Mouse (Mus musculus) mature B cell (primary cell): ENCODE data around the gene Vcpkmt.
"Not testable (repeated sequence)": the region's sequence is repeated elsewhere in the genome, so short reads cannot be mapped to it uniquely, and the experiment has no call there.

ENCODE experiments used
- in situ Hi-C: fragments of 300-500 bp; cut with MboI; formaldehyde crosslinking; loops from 2 replicates; pipeline ENCODE4 v1.14.3; 2019

Gene Vcpkmt

DNA sequence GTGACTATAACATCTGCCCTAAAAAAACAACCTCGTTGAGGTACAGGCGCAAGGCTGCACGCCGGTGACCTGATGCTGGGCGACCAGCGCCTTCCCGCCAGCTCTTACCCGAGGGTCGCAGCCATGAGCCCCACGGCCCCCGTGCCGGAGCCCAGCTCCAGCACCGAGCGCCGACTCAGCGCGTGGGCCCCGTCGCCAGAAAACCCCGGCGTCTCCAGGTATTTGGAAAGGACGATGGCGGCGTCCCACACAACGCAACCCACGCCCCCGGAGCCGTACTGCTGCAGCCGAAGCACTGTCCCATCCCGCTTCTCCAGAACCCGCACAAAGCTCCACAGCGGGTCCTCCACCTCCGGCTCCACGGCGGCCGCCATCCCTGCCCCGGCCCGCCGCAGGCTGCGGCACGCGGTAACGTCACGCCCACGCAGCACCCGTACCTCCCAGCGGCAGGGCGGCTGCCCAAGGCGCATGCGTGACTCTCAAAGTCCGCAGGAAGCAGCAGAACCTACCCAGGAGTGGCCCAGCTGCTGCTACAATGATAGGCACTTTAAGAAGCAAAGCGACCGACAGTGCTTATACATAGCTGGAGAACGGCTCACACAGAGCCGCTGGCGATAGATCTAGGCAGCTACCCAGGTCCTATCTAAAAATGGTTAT, at the start of gene Vcpkmt:
Gene Vcpkmt (minus strand): TSS at position 416 of the 657 bp plus-strand sequence.
- in situ Hi-C loops = no loop called here

DNA sequence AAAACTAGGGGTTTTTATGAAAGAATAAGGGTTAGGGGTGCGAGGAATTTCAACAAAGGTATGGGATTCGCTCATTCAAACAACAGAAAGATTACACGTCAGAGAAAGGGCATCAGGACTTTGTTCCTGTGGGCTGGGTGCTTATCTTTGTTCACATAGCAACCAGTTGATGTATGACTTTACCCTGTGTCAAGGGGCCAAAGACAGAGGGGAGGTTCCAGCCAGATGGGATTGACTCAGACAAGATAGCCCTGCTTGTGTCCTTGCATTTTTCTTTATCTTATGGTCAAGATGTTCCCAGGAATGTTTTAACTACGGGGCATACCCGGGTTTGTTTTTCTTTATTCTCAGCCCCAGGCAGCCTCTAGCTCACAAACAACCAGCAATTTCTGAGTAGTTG, 35.8 kb upstream of the Vcpkmt start:
- in situ Hi-C loops = not testable (repeated sequence)

DNA sequence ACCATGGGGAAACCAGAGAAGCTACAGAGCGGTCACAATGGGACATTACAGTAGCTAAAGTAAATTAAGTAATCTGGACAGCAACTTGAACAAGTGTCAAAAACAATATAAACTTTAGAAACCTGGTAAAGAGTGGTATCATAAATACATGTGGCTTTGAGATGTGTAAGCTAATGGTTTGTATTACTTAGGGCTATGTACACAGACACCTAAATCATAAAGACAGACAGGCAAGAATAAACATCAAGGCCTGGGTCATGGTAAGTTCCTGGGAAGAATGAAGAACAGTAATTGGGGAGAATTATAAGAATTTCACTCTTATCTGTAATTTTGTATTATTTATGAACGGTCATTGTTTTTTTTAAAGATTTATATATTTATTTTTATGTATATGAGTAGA, 21.5 kb upstream of the Vcpkmt start:
- in situ Hi-C loops = no loop called here

DNA sequence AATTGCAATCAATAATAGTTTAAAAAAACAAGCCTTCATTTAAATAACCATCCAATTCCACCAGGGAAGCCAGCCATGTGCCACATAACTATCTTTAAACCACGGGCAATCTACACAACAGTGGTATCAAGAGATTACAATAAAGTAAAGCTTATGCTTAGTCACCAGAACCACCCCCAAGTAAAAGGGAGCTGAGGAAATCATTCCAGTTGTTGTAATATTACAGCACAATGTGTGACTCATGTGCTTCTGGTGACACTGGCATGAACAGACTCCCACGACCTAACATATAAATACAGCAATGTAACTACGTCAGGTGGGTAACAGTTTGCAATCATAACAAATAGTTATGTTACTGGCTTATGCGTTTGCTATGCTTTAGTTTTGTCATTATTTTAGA, 14.6 kb upstream of the Vcpkmt start:
- in situ Hi-C loops = no loop called here

DNA sequence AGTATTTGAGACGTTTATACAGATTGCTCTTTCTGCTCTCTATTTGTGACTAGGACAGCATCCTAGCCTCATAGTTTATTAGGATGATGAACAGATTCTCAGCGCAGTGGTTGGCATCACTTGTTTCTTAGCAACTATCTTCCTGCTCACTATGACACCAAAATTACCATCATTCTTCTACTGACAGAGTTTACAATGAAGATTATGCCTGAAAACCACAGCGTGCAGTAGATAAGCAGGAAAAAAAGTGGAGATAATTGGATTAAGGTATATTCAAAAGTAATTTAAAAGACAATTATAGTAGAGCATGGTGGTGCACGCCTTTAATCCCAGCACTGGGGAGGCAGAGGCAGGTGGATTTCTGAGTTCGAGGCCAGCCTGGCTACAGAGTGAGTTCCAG, 10.3 kb upstream of the Vcpkmt start:
- in situ Hi-C loops = no loop called here

DNA sequence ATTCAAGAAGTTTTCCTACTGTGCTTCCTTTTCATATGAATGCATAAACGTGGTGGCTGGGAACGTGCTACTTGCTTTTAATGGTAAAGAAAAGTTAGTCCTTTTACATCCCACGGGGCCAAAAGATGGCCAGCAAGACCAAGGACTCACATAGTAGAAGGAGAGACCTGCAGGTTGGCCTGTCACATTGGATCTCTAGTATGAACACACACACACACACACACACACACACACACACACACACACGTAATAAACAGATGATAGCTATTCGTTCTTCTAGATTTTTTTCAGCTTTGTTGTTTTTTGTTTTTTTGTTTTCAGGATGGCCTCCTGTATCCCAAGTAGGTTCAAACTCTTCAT, 422 bp upstream of the Vcpkmt start:
- in situ Hi-C loops = no loop called here

DNA sequence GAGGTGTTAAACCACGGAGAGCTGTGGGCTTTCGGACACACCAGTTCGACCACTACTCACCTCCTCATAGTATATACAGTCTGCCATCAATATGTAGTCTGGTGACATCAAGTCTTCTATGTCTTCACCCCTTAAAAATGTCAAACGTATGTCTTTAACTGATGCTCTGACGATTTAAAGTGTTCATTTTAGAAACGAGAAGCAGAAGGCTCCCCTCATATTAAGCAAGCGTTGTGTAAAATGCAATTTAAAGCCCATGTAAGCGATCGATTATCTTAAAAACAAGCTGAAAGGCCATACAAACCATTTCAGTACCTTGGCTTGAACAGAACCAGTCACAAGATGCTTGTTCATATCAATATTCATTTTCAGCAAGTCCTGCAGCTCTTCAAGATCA, 614 bp downstream of the Vcpkmt start:
- in situ Hi-C loops = no loop called here

DNA sequence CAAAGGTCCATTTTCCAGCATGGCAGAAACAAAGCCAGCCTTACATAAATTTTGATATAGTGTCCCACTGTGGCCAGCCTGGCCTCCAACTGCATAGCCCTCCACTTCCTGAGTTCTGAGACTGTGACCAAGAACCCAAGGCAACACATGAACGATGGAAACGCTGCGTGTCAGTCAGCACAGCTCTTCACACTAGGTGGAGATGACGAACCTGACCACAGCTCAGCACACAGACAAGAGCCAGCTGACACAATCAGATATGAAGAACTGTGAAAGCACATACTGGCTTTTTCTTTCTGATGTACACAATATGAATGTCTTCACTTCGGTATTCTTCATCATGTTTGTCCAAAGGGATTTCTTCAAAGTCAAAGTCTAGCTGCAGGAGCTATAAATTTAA, 3.2 kb downstream of the Vcpkmt start:
- in situ Hi-C loops = loop anchor here (10.0 kb wide), 1 partner anchor 225 kb away; the partner anchor contains the start of gene Nemf

DNA sequence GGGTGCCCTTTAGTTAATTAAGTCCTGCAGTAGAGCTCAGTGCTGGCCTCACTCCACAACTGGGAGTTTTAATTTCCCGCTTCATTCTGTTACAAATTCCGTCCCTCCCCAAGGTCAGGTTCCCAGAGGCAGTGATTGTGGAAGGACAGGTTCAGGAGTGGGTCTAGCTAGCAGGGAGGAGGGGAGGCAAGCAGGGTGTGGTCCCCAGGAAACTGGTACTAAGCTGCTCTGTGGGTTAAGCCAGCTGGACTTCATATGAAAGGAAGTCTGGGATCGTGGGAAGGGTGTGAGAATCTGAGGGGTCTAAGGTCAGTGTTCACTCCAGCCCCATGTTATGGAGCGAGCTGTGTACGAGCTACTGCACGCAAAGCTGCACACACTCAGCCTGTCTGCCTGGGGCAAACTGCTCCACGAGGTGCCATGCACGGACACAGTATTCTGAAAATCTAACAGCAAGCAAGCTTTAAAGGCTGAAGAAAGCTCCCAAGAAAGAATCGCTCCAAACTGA, 6.7 kb downstream of the Vcpkmt start:
- in situ Hi-C loops = loop anchor here (10.0 kb wide), 1 partner anchor 221 kb away; the partner anchor contains the start of gene Nemf

DNA sequence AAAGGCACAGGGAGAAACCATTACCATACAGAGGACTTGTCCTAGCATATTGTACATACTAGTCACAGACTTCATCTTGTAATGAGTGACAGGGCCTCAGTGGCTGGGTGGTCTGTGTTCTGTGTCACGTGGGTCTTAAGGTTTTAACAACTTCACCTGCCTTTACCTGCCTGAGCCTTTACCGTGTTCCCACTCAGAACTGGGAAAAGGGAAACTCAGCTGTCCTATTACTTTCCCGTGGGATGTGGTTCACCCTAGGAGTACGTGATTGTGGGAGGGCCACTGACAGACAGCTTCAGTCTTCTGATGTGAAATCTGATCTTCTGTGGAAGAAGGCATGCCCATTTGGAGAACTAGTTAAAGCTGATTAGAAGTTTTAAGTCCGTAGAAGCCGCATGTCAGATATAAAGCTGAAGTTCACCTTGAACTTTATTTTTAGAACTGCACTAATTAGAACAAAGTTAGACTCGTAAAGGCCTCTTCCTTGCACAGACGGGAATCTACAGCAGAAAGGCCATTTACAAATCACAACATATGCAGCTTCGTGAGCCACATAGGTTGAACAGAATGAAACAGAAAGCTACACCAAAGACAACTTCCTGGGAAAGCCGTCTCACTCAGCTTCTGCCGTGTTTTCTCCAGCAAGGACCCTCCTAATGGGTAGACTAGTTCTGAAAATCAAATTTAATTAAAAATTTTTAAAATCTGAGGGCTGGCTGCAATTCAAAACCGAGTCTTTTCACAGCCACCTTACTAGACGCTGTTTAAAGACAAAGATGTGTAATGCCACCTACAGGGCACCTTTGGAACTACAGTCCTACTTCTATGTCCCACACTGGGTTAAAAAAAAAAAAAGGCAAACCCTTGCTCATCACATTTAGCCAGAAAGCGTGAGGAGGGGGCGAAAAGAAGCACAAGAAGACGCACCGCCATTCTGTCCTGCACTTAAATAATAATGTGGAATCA, 8.6 kb downstream of the Vcpkmt start:
- in situ Hi-C loops = loop anchor here (10.0 kb wide), 1 partner anchor 219 kb away; the partner anchor contains the start of gene Nemf

DNA sequence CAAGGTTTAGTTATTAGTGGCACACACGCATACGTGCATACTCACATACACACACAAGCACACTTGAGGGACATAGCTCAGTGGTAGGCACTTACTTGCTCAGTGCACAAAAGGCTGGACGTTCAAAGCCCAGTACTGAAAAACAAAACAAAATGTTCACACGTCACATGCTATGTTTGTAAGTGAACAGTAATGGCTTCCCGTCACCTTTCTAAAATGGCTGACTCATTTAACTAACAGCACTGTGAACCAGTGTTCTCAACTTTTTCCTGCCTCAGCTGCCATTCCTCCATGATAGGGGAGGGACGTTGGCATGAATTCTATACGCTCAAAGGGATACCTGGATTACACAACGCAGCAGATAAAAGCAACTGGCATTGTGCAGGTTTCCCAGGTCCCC, 9.6 kb downstream of the Vcpkmt start:
- in situ Hi-C loops = loop anchor here (10.0 kb wide), 1 partner anchor 218 kb away; the partner anchor contains the start of gene Nemf

DNA sequence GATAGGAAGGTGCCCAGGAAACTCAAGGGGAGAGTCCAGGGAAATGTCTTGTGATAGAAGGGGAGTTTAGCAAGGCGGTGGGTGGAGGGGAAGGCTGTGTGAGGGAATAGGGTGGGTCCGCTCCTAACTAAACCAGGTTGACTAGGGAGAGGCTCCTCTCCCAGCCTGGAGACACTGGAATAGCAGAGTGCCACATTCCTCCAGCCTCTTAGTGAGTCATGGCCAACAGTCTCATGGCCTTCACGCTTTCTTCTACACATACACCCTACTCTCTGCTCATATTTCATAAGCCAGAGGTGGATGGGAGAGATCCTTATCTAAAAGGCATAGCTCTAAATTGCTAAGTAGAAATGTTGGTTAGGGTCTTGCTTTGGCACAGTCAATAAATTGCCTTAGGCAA, 12.9 kb downstream of the Vcpkmt start:
- in situ Hi-C loops = loop anchor here (10.0 kb wide), 1 partner anchor 215 kb away; the partner anchor contains the start of gene Nemf

DNA sequence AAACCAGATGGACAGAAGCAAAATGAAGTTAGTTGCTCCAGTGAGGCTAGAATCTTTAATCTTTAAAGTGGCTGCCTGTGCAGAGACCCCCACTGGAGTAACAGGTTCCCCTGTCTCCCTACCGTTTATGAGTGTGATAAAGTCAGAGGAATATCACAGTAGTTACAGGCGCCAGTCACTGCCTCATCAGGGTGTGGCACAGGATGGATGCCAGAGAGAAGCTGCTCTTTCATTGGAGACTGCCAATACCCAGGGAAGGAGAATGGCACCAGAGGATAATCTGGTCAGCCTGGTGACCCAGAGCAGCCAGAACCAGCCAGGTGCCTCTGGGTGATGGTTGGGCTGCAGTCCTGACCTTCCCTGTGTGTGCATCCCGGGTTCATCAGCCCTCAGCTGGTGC, 14.6 kb downstream of the Vcpkmt start:
- in situ Hi-C loops = no loop called here

DNA sequence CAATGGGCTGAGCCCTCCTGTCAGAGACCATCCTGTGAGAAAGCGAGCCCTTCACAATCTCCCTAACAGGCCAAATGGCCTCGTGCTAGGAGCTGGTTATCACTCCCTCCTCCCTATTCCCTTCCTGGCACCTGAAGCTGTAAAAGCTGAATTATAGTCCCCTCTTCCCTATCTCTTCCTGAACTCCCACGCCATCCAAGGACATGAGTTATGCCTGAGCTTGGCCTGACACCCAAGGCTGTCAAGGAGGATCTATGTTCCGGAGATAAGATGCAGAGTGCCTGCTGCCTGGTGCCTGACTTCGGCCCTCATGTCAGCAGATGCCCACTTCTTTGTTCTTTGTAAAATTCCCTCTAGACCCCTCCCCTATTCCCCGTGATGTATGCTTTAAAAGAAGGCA, 21.8 kb downstream of the Vcpkmt start:
- in situ Hi-C loops = not testable (repeated sequence)

DNA sequence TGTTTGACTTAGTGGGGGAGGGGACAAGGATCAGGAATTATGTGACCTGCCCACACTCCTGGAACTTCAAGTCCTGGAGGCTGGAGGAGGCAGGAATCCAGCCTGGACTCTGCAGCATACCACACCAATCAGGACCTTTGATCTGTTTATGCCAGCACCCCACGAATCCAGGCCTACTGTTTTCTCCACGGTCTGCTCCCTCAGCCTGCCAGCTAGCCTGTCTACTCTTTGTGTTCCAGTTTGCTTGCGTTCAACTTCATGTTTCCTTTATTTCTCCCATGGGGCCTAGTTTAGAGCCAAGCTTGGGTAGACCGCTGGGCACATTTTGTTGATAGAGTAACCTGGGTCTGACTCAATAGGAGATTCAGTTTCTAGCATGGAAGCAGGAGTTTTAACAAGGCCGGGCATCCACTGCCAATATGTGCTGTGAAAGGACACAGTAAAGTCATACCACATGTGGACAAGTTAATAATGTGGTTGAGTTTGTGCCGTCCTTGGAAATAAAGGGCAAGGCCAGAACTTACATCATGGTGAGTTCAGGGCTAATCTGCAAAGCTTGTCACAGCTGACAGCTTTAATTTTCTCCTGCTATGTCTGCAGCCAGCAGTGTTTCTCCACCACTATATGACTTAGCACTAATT, 26.5 kb downstream of the Vcpkmt start:
- in situ Hi-C loops = no loop called here

DNA sequence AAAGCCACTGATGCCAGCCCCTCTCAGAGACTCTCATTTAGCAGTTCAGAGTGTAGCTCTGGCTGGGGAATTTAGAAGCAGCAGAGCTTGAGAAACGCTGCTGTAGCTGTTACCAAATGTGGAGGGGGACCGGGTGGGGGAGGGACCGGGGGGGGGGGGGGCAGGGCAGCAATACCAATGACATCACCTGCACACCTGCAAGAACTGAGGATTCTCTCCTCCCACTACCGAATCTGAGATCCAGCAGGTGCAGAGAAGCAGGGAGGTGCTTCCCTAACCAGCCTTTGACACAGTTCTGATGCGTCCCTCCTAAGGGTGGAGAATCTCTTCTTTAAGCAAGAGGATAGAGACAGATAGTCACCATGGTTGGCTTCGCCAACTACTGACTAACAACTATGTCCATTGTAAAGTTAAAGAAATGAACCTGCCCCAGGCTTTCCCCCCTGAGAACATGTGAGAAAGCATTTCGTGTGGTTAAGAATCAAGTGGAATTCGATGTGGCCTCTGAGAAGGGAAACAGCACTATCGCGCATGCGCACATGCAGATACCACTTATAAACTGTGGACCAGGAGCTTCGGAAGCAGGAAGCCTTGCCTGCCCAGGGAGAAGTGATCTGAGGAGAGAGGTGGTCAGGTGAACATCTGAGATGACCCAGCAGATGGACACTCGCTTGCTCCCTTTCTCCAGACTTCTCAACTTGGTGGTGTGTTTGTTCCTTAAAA, 37.2 kb downstream of the Vcpkmt start:
- in situ Hi-C loops = no loop called here

DNA sequence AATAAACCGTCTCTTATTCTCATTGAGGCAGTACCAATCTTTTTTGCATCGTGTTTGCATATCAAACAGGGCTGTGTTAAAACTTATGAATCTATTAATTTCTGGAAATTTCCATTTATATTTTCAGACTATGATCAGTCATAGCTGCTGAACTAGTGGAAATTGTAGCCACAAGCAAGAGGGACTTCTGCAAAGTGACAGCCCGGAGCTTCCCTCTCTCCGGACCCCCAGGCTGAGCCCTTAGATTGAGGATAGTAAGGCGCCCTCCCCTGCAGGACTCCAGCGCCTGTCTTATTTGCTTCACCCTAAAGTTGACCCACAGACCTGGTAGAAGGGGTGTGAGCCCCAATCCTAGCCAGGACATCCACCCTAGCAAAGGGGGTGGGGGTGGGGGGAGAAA, 37.8 kb downstream of the Vcpkmt start:
- in situ Hi-C loops = no loop called here

DNA sequence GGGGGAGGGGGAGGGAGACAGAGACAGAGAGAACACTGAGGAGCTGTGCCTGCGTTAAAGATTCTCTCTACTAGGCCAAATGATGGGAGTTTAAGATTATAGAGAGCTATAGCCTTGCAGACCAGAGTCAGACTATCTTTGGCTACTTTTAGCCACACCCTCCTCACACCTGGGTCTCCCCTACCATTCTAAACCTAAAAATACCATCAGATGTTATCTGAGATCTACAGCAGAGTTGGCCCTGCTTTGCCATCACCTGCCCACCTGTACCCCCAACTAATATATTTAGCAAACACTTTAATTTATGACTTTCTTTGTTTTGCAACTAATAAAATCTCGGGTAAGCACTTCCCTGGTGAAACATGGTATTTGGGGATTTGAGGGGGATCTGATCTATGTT, 38.3 kb downstream of the Vcpkmt start:
- in situ Hi-C loops = no loop called here

DNA sequence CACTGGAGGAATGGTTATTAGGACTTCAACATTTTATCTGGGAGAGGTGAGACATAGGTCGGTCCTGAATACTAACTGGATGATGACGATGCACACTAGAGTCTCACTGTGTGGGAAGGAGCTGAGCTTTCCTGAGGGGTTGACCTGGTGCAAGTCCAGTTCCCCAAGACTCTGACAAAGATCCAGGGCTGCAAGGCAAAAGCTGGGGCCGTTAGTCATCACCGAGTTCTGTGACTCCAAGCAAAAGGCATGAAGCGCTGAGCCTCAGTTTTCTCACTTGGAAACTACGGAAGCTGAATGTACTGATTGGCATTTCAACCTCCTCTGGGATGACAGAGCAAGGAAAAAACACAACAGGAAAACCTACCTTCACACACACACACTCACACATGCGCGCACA, 40.5 kb downstream of the Vcpkmt start:
- in situ Hi-C loops = no loop called here

DNA sequence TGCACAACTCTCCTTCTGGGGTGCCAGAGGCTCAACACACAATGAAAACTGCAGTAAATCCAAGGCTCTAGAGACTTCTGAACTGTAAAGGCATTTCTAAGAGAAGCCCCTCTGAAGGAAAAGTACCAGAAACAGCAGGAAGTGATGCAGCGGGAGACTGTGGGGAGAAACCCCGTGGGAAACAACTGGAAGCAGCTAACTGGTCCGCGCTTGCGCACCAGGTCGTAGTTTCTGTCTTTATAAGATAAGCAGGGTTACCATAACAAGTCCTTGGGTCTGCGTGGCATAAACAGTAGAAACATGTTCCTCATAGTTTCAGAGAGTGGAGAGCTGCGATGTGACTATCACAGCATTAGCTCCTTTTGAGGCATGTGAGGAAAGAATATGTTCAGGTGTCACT, 41.2 kb downstream of the Vcpkmt start:
- in situ Hi-C loops = no loop called here

DNA sequence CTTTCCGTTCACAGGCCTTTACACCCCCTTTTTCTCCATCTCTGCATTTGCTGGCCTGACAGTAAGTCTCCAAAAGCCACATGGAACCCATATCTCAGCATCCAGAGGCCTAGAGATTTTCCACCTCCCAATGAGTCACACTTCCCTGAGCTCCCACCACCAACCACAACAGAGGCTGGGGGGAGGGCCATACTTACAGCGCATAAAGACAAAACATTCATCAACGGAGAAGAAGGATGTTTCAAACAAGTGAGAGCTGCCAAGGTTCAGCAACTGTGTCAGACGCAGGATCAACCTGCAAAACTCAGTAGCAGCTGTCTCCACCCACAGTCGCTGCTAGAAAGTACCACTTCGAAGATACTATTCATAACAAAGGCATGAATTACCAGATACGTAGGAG, 43.5 kb downstream of the Vcpkmt start:
- in situ Hi-C loops = no loop called here
